20 mouse cellular contexts compared by ENCODE assay signal in the genomic region with DNA sequence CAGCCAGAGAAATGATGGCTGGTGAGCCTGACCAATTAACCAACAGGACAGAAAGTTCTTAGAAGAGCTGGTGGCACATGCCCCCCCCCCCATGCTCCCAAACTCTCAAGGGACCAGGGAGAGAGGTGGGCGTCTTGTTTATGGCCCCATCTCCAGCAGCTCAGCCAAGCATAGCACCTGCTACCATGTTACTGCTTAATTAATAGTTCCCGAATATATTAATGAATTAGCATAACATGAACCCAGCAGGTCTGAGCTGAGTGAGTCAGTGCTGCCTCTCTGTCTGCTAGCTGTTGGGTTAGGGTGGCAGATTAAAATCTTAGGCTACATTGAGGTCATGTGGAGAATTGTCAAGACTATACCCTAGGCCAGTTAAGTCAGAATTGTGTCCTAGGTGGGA.
DNase-seq lines count a peak whose midpoint lies in the region; ATAC-seq and TF ChIP-seq lines count a peak whose summit lies in the region.
"Had no signal": no experiment of that assay in that cellular context is flagged by ENCODE, and none has a peak within 500 bp of the region (broad histone marks: within the 10 kb centered on the region; RNA-seq: fewer than 3 reads in every experiment).

No protein-coding gene starts in this region.

- no peak overlapping the region for H3K27ac ChIP-seq in forebrain, embryonic 14.5 days (ENCODE audit: low read depth, low read length)
- no peak overlapping the region for H3K27ac ChIP-seq in forebrain, embryonic 10.5 days
- no peak overlapping the region for H3K27ac ChIP-seq in midbrain, embryonic 11.5 days (ENCODE audit: low read depth, low read length)
- no peak overlapping the region for H3K27ac ChIP-seq in midbrain, postnatal 0 days (ENCODE audit: low read depth, low read length)
- H3K27ac ChIP-seq in neural tube, embryonic 11.5 days (ENCODE audit: low read depth, low read length) = no peak overlapping the region
- H3K27ac ChIP-seq in neural tube, embryonic 15.5 days (replicated peaks) = no peak overlapping the region
- no peak overlapping the region for H3K27ac ChIP-seq in forebrain, embryonic 16.5 days (ENCODE audit: low read length)
- H3K27ac ChIP-seq: embryonic facial prominence, embryonic 13.5 days; heart, embryonic 10.5 days had no signal

- H3K4me2 ChIP-seq in forebrain, embryonic 14.5 days (ENCODE audit: low read length) = no peak overlapping the region
- H3K4me2 ChIP-seq in midbrain, embryonic 11.5 days = no peak overlapping the region
- no peak overlapping the region for H3K4me2 ChIP-seq in midbrain, postnatal 0 days (ENCODE audit: low read depth, low read length, poor library complexity, severe bottlenecking)
- no peak overlapping the region for H3K4me2 ChIP-seq in neural tube, embryonic 11.5 days (ENCODE audit: low read depth)
- no peak overlapping the region for H3K4me2 ChIP-seq in neural tube, embryonic 15.5 days
- no peak overlapping the region for H3K4me2 ChIP-seq in forebrain, embryonic 16.5 days (ENCODE audit: low read length)
- H3K4me2 ChIP-seq: embryonic facial prominence, embryonic 13.5 days had no signal

- H3K36me3 ChIP-seq in forebrain, embryonic 14.5 days (ENCODE audit: control insufficient read depth, insufficient read depth, low read length) = no peaks in the 10 kb centered on the region
- no peaks in the 10 kb centered on the region for H3K36me3 ChIP-seq in forebrain, embryonic 10.5 days (replicated peaks)
- no peaks in the 10 kb centered on the region for H3K36me3 ChIP-seq in midbrain, embryonic 11.5 days (ENCODE audit: control insufficient read depth, insufficient read depth, low read length)
- no peaks in the 10 kb centered on the region for H3K36me3 ChIP-seq in midbrain, postnatal 0 days (ENCODE audit: insufficient read depth, low read length)
- H3K36me3 ChIP-seq in neural tube, embryonic 11.5 days (ENCODE audit: control insufficient read depth, insufficient read depth, low read length) = no peaks in the 10 kb centered on the region
- H3K36me3 ChIP-seq in neural tube, embryonic 15.5 days = no peaks in the 10 kb centered on the region
- H3K36me3 ChIP-seq in forebrain, embryonic 16.5 days (ENCODE audit: control insufficient read depth, insufficient read depth) = no peaks in the 10 kb centered on the region
- H3K36me3 ChIP-seq: embryonic facial prominence, embryonic 13.5 days; heart, embryonic 10.5 days had no signal

- no peaks in the 10 kb centered on the region for H3K9me3 ChIP-seq in forebrain, embryonic 14.5 days (replicated peaks; ENCODE audit: control insufficient read depth, low read length)
- peaks cover 11% of the 10 kb centered on the region for H3K9me3 ChIP-seq in forebrain, embryonic 10.5 days
- H3K9me3 ChIP-seq in midbrain, embryonic 11.5 days (ENCODE audit: control insufficient read depth, low read length) = 0 out of 2 replicates have a peak, but pooled peaks cover 3% of the 10 kb centered on the region
- H3K9me3 ChIP-seq in midbrain, postnatal 0 days (ENCODE audit: low read length) = no peaks in the 10 kb centered on the region
- no peaks in the 10 kb centered on the region for H3K9me3 ChIP-seq in neural tube, embryonic 11.5 days (ENCODE audit: control insufficient read depth, low read length)
- H3K9me3 ChIP-seq in neural tube, embryonic 15.5 days (replicated peaks) = no peaks in the 10 kb centered on the region
- 0 out of 2 replicates have a peak, but pooled peaks cover 3% of the 10 kb centered on the region for H3K9me3 ChIP-seq in forebrain, embryonic 16.5 days (ENCODE audit: control insufficient read depth, low read length)
- H3K9me3 ChIP-seq: heart, embryonic 10.5 days had no signal

- no peaks in the 10 kb centered on the region for H3K27me3 ChIP-seq in forebrain, embryonic 14.5 days (replicated peaks; ENCODE audit: control insufficient read depth, insufficient read depth, low read length)
- H3K27me3 ChIP-seq in forebrain, embryonic 10.5 days (ENCODE audit: poor library complexity, severe bottlenecking) = no peaks in the 10 kb centered on the region
- H3K27me3 ChIP-seq in midbrain, embryonic 11.5 days (ENCODE audit: control insufficient read depth, insufficient read depth, low read length) = no peaks in the 10 kb centered on the region
- no peaks in the 10 kb centered on the region for H3K27me3 ChIP-seq in midbrain, postnatal 0 days (ENCODE audit: insufficient read depth, low read length)
- H3K27me3 ChIP-seq in neural tube, embryonic 11.5 days (ENCODE audit: control insufficient read depth, insufficient read depth, low read length) = no peaks in the 10 kb centered on the region
- 0 out of 2 replicates have a peak, but pooled peaks cover 2% of the 10 kb centered on the region for H3K27me3 ChIP-seq in neural tube, embryonic 15.5 days (replicated peaks)
- no peaks in the 10 kb centered on the region for H3K27me3 ChIP-seq in forebrain, embryonic 16.5 days (replicated peaks; ENCODE audit: control insufficient read depth, insufficient read depth, low read length)
- H3K27me3 ChIP-seq: embryonic facial prominence, embryonic 13.5 days; Patski had no signal

- no peak for TF ChIP-seq CTCF in midbrain, postnatal 0 days (IDR thresholded peaks at IDR 0.05)

- H3K4me1 ChIP-seq in forebrain, embryonic 14.5 days (ENCODE audit: control insufficient read depth, insufficient read depth, low read length) = no peaks in the 10 kb centered on the region
- H3K4me1 ChIP-seq in forebrain, embryonic 10.5 days = peaks cover 16% of the 10 kb centered on the region
- no peaks in the 10 kb centered on the region for H3K4me1 ChIP-seq in midbrain, embryonic 11.5 days (ENCODE audit: control insufficient read depth, insufficient read depth, low read length)
- no peaks in the 10 kb centered on the region for H3K4me1 ChIP-seq in midbrain, postnatal 0 days (ENCODE audit: insufficient read depth, low read length)
- no peaks in the 10 kb centered on the region for H3K4me1 ChIP-seq in neural tube, embryonic 11.5 days (ENCODE audit: control insufficient read depth, insufficient read depth, low read length)
- peaks cover 10% of the 10 kb centered on the region for H3K4me1 ChIP-seq in neural tube, embryonic 15.5 days
- H3K4me1 ChIP-seq in forebrain, embryonic 16.5 days (replicated peaks; ENCODE audit: control insufficient read depth, insufficient read depth, low read length) = peaks cover 4% of the 10 kb centered on the region; the same call in 1 of the 2 replicates

- no peak overlapping the region for H3K4me3 ChIP-seq in forebrain, embryonic 14.5 days (ENCODE audit: low read depth, low read length)
- H3K4me3 ChIP-seq in forebrain, embryonic 10.5 days = no peak overlapping the region
- H3K4me3 ChIP-seq in midbrain, embryonic 11.5 days (ENCODE audit: low read depth, low read length) = no peak overlapping the region
- no peak overlapping the region for H3K4me3 ChIP-seq in midbrain, postnatal 0 days (ENCODE audit: low read depth, low read length)
- H3K4me3 ChIP-seq in neural tube, embryonic 11.5 days (ENCODE audit: low read depth, low read length) = no peak overlapping the region
- no peak overlapping the region for H3K4me3 ChIP-seq in neural tube, embryonic 15.5 days (replicated peaks)
- H3K4me3 ChIP-seq in forebrain, embryonic 16.5 days (replicated peaks; ENCODE audit: low read length) = no peak overlapping the region
- H3K4me3 ChIP-seq: embryonic facial prominence, embryonic 13.5 days; heart, embryonic 10.5 days had no signal

- peak; percentile 66; the same call in 1 of the 2 replicates for ATAC-seq in forebrain, embryonic 14.5 days
- ATAC-seq in midbrain, embryonic 11.5 days (ENCODE audit: low FRiP score) = peak; percentile 33; the same call in 1 of the 2 replicates
- no peak for ATAC-seq in midbrain, postnatal 0 days (ENCODE audit: low FRiP score)
- no peak for ATAC-seq in neural tube, embryonic 11.5 days (ENCODE audit: insufficient read depth, low FRiP score, low TSS enrichment)
- no peak for ATAC-seq in neural tube, embryonic 15.5 days (ENCODE audit: low FRiP score)
- ATAC-seq in forebrain, embryonic 16.5 days = peak; percentile 55; the same call in 1 of the 2 replicates
- ATAC-seq: activated CD4-positive, CD25-positive, alpha-beta regulatory T cell, adult 4 months; hindbrain, embryonic 16.5 days; Patski had no signal

- DNase-seq in forebrain, embryonic 14.5 days (ENCODE audit: low spot score) = peak; percentile 35
- no peak for DNase-seq in forebrain, embryonic 10.5 days (ENCODE audit: extremely low spot score, low spot score)
- no peak for DNase-seq in midbrain, embryonic 11.5 days (ENCODE audit: low spot score, missing footprints)
- no peak for DNase-seq in midbrain, postnatal 0 days (ENCODE audit: low spot score)
- peak; percentile 11 for DNase-seq in neural tube, embryonic 11.5 days (ENCODE audit: low spot score)
- DNase-seq in spleen, postnatal 36 days (ENCODE audit: low spot score in 2 of 2) = no peak
- DNase-seq: adrenal gland, postnatal 14 days; cerebellum, adult 18-20 months; cerebellum, adult 9-11 months; cerebellum, postnatal 36 days; gastrocnemius, postnatal 10 days; heart, adult 18-20 months; heart, postnatal 10 days had no signal

- no peak overlapping the region for H3K9ac ChIP-seq in forebrain, embryonic 14.5 days (ENCODE audit: low read length)
- H3K9ac ChIP-seq in midbrain, embryonic 11.5 days (ENCODE audit: low read length) = no peak overlapping the region
- no peak overlapping the region for H3K9ac ChIP-seq in midbrain, postnatal 0 days (replicated peaks; ENCODE audit: low read length, poor library complexity, severe bottlenecking)
- H3K9ac ChIP-seq in neural tube, embryonic 11.5 days (ENCODE audit: low read length) = no peak overlapping the region
- H3K9ac ChIP-seq in neural tube, embryonic 15.5 days (replicated peaks) = no peak overlapping the region
- H3K9ac ChIP-seq in forebrain, embryonic 16.5 days (replicated peaks; ENCODE audit: low read depth, low read length) = no peak overlapping the region
- H3K9ac ChIP-seq: embryonic facial prominence, embryonic 13.5 days had no signal

- WGBS in forebrain, embryonic 14.5 days = 43% methylated on average over 2 of the region's 2 CpGs
- 90% methylated on average over 2 of the region's 2 CpGs for WGBS in forebrain, embryonic 10.5 days
- 78% methylated on average over 2 of the region's 2 CpGs for WGBS in midbrain, embryonic 11.5 days
- WGBS in midbrain, postnatal 0 days = 43% methylated on average over 2 of the region's 2 CpGs
- 77% methylated on average over 2 of the region's 2 CpGs for WGBS in neural tube, embryonic 11.5 days
- 21% methylated on average over 2 of the region's 2 CpGs for WGBS in neural tube, embryonic 15.5 days
- 41% methylated on average over 2 of the region's 2 CpGs for WGBS in forebrain, embryonic 16.5 days

Comparison
In these comparisons a context has a peak if more than half of its experiments do, and no peak if none do; other contexts are left out.
1. ATAC-seq: peak in forebrain, embryonic 14.5 days (single experiment), midbrain, embryonic 11.5 days (single experiment) and forebrain, embryonic 16.5 days (single experiment); none in midbrain, postnatal 0 days (single experiment), neural tube, embryonic 11.5 days (single experiment) and neural tube, embryonic 15.5 days (single experiment).
2. DNase-seq: peak in forebrain, embryonic 14.5 days (single experiment) and neural tube, embryonic 11.5 days (single experiment); none in forebrain, embryonic 10.5 days (single experiment), midbrain, embryonic 11.5 days (single experiment), midbrain, postnatal 0 days (single experiment) and spleen, postnatal 36 days (0 of 2).